Mouse (Mus musculus) naive thymus-derived CD4-positive, alpha-beta T cell, adult 2 months (primary cell): ENCODE measurements around the gene Hspa8.
"Not testable (repeated sequence)": the region's sequence is repeated elsewhere in the genome, so short reads cannot be mapped to it uniquely, and the experiment has no call there.

ENCODE experiments used
- DNase-seq: peaks from one replicate; pipeline ENCODE4 v3.0.0-alpha.2; 2011; ENCODE audit warnings: low read depth

The Hspa8 gene

GRCm38 (mm10) chr9:40800675-40801612, at the start of gene Hspa8:
TSS of gene Hspa8 (plus strand) at chr9:40800984.
- peak; percentile 100 for DNase-seq

- DNase-seq: no peak
These were observed 49.0 kb upstream of the Hspa8 start for GRCm38 (mm10) chr9:40751749-40752148.

- DNase-seq: peak; percentile 86
These were observed 44.4 kb upstream of the Hspa8 start for GRCm38 (mm10) chr9:40756401-40756800.

- peak; percentile 46 for DNase-seq
These were observed 43.6 kb upstream of the Hspa8 start for GRCm38 (mm10) chr9:40757105-40757626.

GRCm38 (mm10) chr9:40757685-40758270, 43.0 kb upstream of the Hspa8 start:
- peak; percentile 80 for DNase-seq

GRCm38 (mm10) chr9:40762354-40762753, 38.4 kb upstream of the Hspa8 start:
- DNase-seq: no peak

- peak; percentile 46 for DNase-seq
These were observed 35.8 kb upstream of the Hspa8 start for GRCm38 (mm10) chr9:40764887-40765580.

GRCm38 (mm10) chr9:40765581-40765940, 35.2 kb upstream of the Hspa8 start:
- no peak for DNase-seq

- DNase-seq: no peak
These were observed 34.7 kb upstream of the Hspa8 start for GRCm38 (mm10) chr9:40766058-40766605.

- no peak for DNase-seq
These were observed 32.8 kb upstream of the Hspa8 start for GRCm38 (mm10) chr9:40767946-40768345.

GRCm38 (mm10) chr9:40772246-40772645, 28.5 kb upstream of the Hspa8 start:
- no peak for DNase-seq

- not testable (repeated sequence) for DNase-seq
These were observed 27.6 kb upstream of the Hspa8 start for GRCm38 (mm10) chr9:40773142-40773541.

GRCm38 (mm10) chr9:40773869-40774268, 26.9 kb upstream of the Hspa8 start:
- no peak for DNase-seq

- no peak for DNase-seq
These were observed 24.7 kb upstream of the Hspa8 start for GRCm38 (mm10) chr9:40776044-40776443.

- DNase-seq: no peak
These were observed 24.1 kb upstream of the Hspa8 start for GRCm38 (mm10) chr9:40776459-40777248.

GRCm38 (mm10) chr9:40780111-40780510, 20.7 kb upstream of the Hspa8 start:
- DNase-seq: no peak

- no peak for DNase-seq
These were observed 19.7 kb upstream of the Hspa8 start for GRCm38 (mm10) chr9:40780892-40781725.

- peak; percentile 82 for DNase-seq
These were observed 18.8 kb upstream of the Hspa8 start for GRCm38 (mm10) chr9:40781726-40782581.

- DNase-seq: peak; percentile 39
These were observed 17.0 kb upstream of the Hspa8 start for GRCm38 (mm10) chr9:40783641-40784373.
